Mouse (Mus musculus) liver, embryonic 14.5 days (tissue): ENCODE results near the gene Manba. TPM values are rescaled to one million over a fixed set of nuclear protein-coding genes. Genes with fewer than 3 reads are reported as not detected.

Experiments
- ATAC-seq: fragments of 200-750 bp; cut with Nextera tagmentation; 2 replicates; pipeline ENCODE4 v1.8.0; 2017; ENCODE audit warnings: moderate number of reproducible peaks, mild to moderate bottlenecking, moderate library complexity; ENCODE audit not compliant: insufficient read depth
- DNase-seq, 3 experiments: peaks; one replicate each; pipeline ENCODE4 v3.0.0-alpha.2; 2012 to 2013; ENCODE audit warnings: low read depth in 3 of 3, low spot score in 3 of 3
- H3K27ac ChIP-seq: fragments of 300-500 bp; sonication (generic); 2 replicates; pipeline ENCODE4 v1.5.1; 2014; ENCODE audit warnings: moderate library complexity, mild to moderate bottlenecking, control low read depth, inconsistent platforms
- H3K27me3 ChIP-seq: fragments of 300-500 bp; sonication (generic); 2 replicates; pipeline ENCODE4 v1.6.1; 2014; ENCODE audit warnings: mild to moderate bottlenecking, low read length, moderate library complexity; ENCODE audit not compliant: control insufficient read depth, insufficient read depth
- H3K36me3 ChIP-seq: fragments of 300-500 bp; sonication (generic); replicated peaks from 2 replicates; pipeline ENCODE4 v1.6.1; 2014; ENCODE audit warnings: low read depth; ENCODE audit not compliant: control insufficient read depth, insufficient read depth
- H3K4me1 ChIP-seq, 2 experiments: fragments of 200-500 bp in 1 of 2; fragments of 300-500 bp in 1 of 2; sonication (generic) in 1 of 2; replicated peaks; 2 replicates each; pipeline ENCODE4 v1.6.1; 2012 to 2014; ENCODE audit warnings: antibody characterized with exemption in 1 of 2, inconsistent platforms in 1 of 2, low read length in 1 of 2; ENCODE audit not compliant: control insufficient read depth in 2 of 2, insufficient read depth in 2 of 2
- H3K4me2 ChIP-seq: fragments of 300-500 bp; sonication (generic); 2 replicates; pipeline ENCODE4 v1.6.1; 2014; ENCODE audit warnings: low read depth, mild to moderate bottlenecking, control low read depth, moderate library complexity
- H3K4me3 ChIP-seq, 2 experiments: fragments of 200-500 bp in 1 of 2; fragments of 300-500 bp in 1 of 2; sonication (generic) in 1 of 2; 2 replicates each; pipeline ENCODE4 v1.5.1; 2012 to 2014; ENCODE audit warnings: low read depth in 2 of 2, low read length in 2 of 2, mild to moderate bottlenecking in 2 of 2, control low read depth in 1 of 2, inconsistent platforms in 1 of 2, moderate library complexity in 1 of 2; ENCODE audit not compliant: insufficient read depth in 1 of 2
- H3K9ac ChIP-seq: fragments of 300-500 bp; sonication (generic); replicated peaks from 2 replicates; pipeline ENCODE4 v1.6.1; 2014; ENCODE audit warnings: mild to moderate bottlenecking, control low read depth, moderate library complexity
- H3K9me3 ChIP-seq: fragments of 300-500 bp; sonication (generic); 2 replicates; pipeline ENCODE4 v1.6.1; 2016; ENCODE audit warnings: low read length, mixed read lengths; ENCODE audit not compliant: control insufficient read depth
- CTCF ChIP-seq: IDR thresholded peaks from 2 replicates; pipeline ENCODE4 v1.5.1; 2016; ENCODE audit warnings: antibody characterized with exemption, low read depth, control low read depth
- EP300 ChIP-seq: IDR thresholded peaks from 2 replicates; pipeline ENCODE4 v1.6.1; 2016; ENCODE audit warnings: antibody characterized with exemption, low read depth
- WGBS: fragments of 180-500 bp; shearing (Covaris S2); extraction: QIAGEN DNeasy Blood & Tissue Kit; methylation state at CpG from one replicate; pipeline ENCODE4 v1.1.7; 2014; ENCODE audit not compliant: insufficient replicate concordance; 5-methylcytosine and 5-hydroxymethylcytosine counted together
- polyA plus RNA-seq, 2 experiments: library from polyadenylated mRNA; depleted of rRNA in 1 of 2; stranded (reverse) in 1 of 2; unstranded in 1 of 2; fragments of >200 nt; fragmentation: Nextera tagmentation in 1 of 2; extraction: Ambion mirVana in 1 of 2; gene quantifications; 2 replicates each; pipeline versions ENCODE4 v1.2.1 to v1.2.3; 2012 to 2014

Manba gene
- polyA plus RNA-seq (2012; rRNA removed) (1.5 and 2.2 TPM in 2 replicates), polyA plus RNA-seq (2014; fragmentation: Nextera tagmentation; extraction: Ambion mirVana) (4.9 and 5.7 TPM in 2 replicates)

- H3K36me3 ChIP-seq = no peaks in the 10 kb centered on the region
- H3K27ac ChIP-seq = no peak within 1 kb of the TSS
- peaks cover 0 to 3% of the 10 kb centered on the region in 2 experiments; a peak in 1 of 4 replicates for H3K4me1 ChIP-seq
- ATAC-seq (peak; percentile 83), DNase-seq (peak; percentile 36 to 51 (median 39))
- H3K9me3 ChIP-seq = no peaks in the 10 kb centered on the region
- 2% methylated on average over 48 of the region's 48 CpGs for WGBS
- H3K4me2 ChIP-seq = peak within 1 kb of the TSS; percentile 91
- H3K9ac ChIP-seq = peak within 1 kb of the TSS; percentile 66
- H3K27me3 ChIP-seq = no peaks in the 10 kb centered on the region
- H3K4me3 ChIP-seq = peak within 1 kb of the TSS; percentile 68 to 73
- TF ChIP-seq EP300 = no peak
- TF ChIP-seq CTCF = no peak; the same call in 1 of the 2 replicates
These were observed at the start of gene Manba for GRCm38 (mm10) chr3:135485128-135485899. TSS of gene Manba (plus strand) at chr3:135485611.

DNA sequence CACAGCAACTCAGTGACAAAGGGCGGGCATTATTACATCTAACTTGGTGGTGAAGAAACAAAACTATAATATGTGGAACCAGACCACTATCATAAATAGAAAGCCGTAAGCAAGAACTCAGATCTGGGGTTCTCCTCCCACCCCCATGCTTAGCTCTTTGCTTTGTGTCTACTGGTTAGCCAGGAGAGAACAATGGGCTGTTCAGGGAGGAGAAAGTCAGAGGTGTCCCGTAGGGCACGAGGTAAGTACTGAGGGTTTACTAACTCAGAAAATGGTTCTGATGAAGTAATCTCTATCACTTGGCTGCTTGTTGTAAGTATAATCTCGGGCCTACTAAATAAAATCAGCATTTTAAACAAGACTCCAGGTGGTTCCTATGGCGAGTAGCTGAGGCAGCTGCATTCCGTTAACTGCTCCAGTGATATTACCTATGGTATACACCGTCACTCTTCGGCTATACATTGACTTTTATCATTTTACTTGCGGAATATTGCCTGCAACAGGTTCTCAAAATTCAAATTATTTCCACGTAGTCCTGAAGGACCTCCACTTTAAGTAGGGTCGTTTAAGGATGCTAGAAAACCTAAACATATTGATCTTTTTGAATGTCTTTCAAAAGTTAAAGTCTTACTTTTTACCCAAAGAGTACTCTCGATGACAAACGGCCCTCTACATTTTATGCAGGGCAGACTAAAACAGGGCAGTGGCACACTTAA lies 48.4 kb upstream of the Manba start:
- WGBS = 61% methylated on average over 14 of the region's 14 CpGs
- no peaks in the 10 kb centered on the region for H3K9me3 ChIP-seq
- H3K27me3 ChIP-seq = no peaks in the 10 kb centered on the region
- ATAC-seq = no peak
- TF ChIP-seq CTCF (no peak), EP300 (no peak)
- peak overlapping the region; percentile 61 for H3K9ac ChIP-seq
- peaks cover 5 to 6% of the 10 kb centered on the region in 2 experiments for H3K4me1 ChIP-seq
- peak overlapping the region; percentile 66 for H3K27ac ChIP-seq
- DNase-seq = no peak
- H3K36me3 ChIP-seq = peaks cover 6% of the 10 kb centered on the region; the same call in 1 of the 2 replicates
- H3K4me2 ChIP-seq = peak overlapping the region; percentile 91
- H3K4me3 ChIP-seq = peak overlapping the region; percentile 77 to 91

- WGBS = under 1% methylated on average over 56 of the region's 56 CpGs
- Histone ChIP-seq H3K4me3 (peak within 1 kb of the TSS; percentile 90 to 91), H3K27me3 (no peaks in the 10 kb centered on the region), H3K9me3 (no peaks in the 10 kb centered on the region), H3K27ac (peak within 1 kb of the TSS; percentile 95), H3K9ac (peak within 1 kb of the TSS; percentile 93), H3K4me1 (peaks cover 5 to 9% of the 10 kb centered on the region in 2 experiments), H3K36me3 (peaks cover 9% of the 10 kb centered on the region), H3K4me2 (peak within 1 kb of the TSS; percentile 91)
- TF ChIP-seq CTCF (no peak), EP300 (peak; percentile 91)
- ATAC-seq = peak; percentile 81
- DNase-seq = peak; percentile 94 to 97 (median 96)
These were observed 47.5 kb upstream of the Manba start, which contains the start of gene Ube2d3 for GRCm38 (mm10) chr3:135437758-135438495. TSS of gene Ube2d3 (plus strand) at chr3:135438149.

- Histone ChIP-seq H3K36me3 (peaks cover 14% of the 10 kb centered on the region), H3K9ac (peak overlapping the region; percentile 93), H3K4me1 (peaks cover 7 to 9% of the 10 kb centered on the region in 2 experiments), H3K4me3 (peak overlapping the region; percentile 90 to 91), H3K9me3 (no peaks in the 10 kb centered on the region), H3K27me3 (no peaks in the 10 kb centered on the region), H3K27ac (peak overlapping the region; percentile 95), H3K4me2 (peak overlapping the region; percentile 91)
- no peak for TF ChIP-seq EP300
- no peak for TF ChIP-seq CTCF
- under 1% methylated on average over 44 of the region's 50 CpGs for WGBS
- DNase-seq (peak; percentile 74 to 77 (median 76)), ATAC-seq (peak; percentile 68)
These were observed 46.9 kb upstream of the Manba start for GRCm38 (mm10) chr3:135438531-135438912.
